Mouse (Mus musculus) limb, embryonic 12.5 days (tissue): ENCODE measurements around the gene Abcb5. TPM values are rescaled to one million over a fixed set of nuclear protein-coding genes. Genes with fewer than 3 reads are reported as not detected.
"Not testable (repeated sequence)": the region's sequence is repeated elsewhere in the genome, so short reads cannot be mapped to it uniquely, and the experiment has no call there.

Experiments
- ATAC-seq: fragments of 200-750 bp; cut with Nextera tagmentation; 2 replicates; pipeline ENCODE4 v1.8.0; 2017; ENCODE audit warnings: low read depth, moderate TSS enrichment; ENCODE audit not compliant: insufficient number of reproducible peaks, insufficient read depth, low FRiP score, low TSS enrichment
- H3K27ac ChIP-seq: fragments of 300-500 bp; sonication (generic); 2 replicates; pipeline ENCODE4 v1.5.1; 2016; ENCODE audit warnings: mild to moderate bottlenecking, moderate library complexity
- H3K27me3 ChIP-seq: fragments of 300-500 bp; sonication (generic); 2 replicates; pipeline ENCODE4 v1.6.1; 2016; ENCODE audit warnings: mild to moderate bottlenecking, moderate library complexity
- H3K36me3 ChIP-seq: fragments of 300-500 bp; sonication (generic); 2 replicates; pipeline ENCODE4 v1.6.1; 2016; ENCODE audit warnings: mild to moderate bottlenecking, moderate library complexity
- H3K4me1 ChIP-seq: fragments of 300-500 bp; sonication (generic); replicated peaks from 2 replicates; pipeline ENCODE4 v1.6.1; 2016
- H3K4me2 ChIP-seq: fragments of 300-500 bp; sonication (generic); 2 replicates; pipeline ENCODE4 v1.6.1; 2016; ENCODE audit warnings: mild to moderate bottlenecking, moderate library complexity
- H3K4me3 ChIP-seq: fragments of 300-500 bp; sonication (generic); replicated peaks from 2 replicates; pipeline ENCODE4 v1.5.1; 2016; ENCODE audit warnings: mild to moderate bottlenecking
- H3K9ac ChIP-seq: fragments of 300-500 bp; sonication (generic); replicated peaks from 2 replicates; pipeline ENCODE4 v1.6.1; 2016; ENCODE audit warnings: mild to moderate bottlenecking, moderate library complexity
- H3K9me3 ChIP-seq: fragments of 300-500 bp; sonication (generic); 2 replicates; pipeline ENCODE4 v1.6.1; 2016; ENCODE audit warnings: mild to moderate bottlenecking, moderate library complexity
- WGBS: fragments of 180-500 bp; shearing (Covaris S2); methylation state at CpG from one replicate; pipeline ENCODE4 v1.1.7; 2016; 5-methylcytosine and 5-hydroxymethylcytosine counted together
- polyA plus RNA-seq: library from polyadenylated mRNA; unstranded; fragments of >200 nt; fragmentation: Nextera tagmentation; extraction: Ambion mirVana; gene quantifications from 2 replicates; pipeline ENCODE4 v1.2.1, GENCODE M21; 2016

The Abcb5 gene
- polyA plus RNA-seq = not detected in 2 replicates

GRCm38 (mm10) chr12:118966321-118966720 lies at the start of gene Abcb5:
Abcb5 (minus strand) TSS chr12:118966421.
- Histone ChIP-seq H3K9ac (no peak within 1 kb of the TSS), H3K4me3 (no peak within 1 kb of the TSS), H3K9me3 (no peaks in the 10 kb centered on the region), H3K36me3 (no peaks in the 10 kb centered on the region), H3K4me2 (no peak within 1 kb of the TSS), H3K27ac (no peak within 1 kb of the TSS), H3K4me1 (no peaks in the 10 kb centered on the region), H3K27me3 (no peaks in the 10 kb centered on the region)
- 89% methylated on average over 4 of the region's 4 CpGs for WGBS
- ATAC-seq = no peak

- ATAC-seq = no peak
- H3K27me3 ChIP-seq = no peaks in the 10 kb centered on the region
Observed at GRCm38 (mm10) chr12:118999230-118999629, 33.0 kb upstream of the Abcb5 start.

GRCm38 (mm10) chr12:118994328-118995166 lies 28.3 kb upstream of the Abcb5 start:
- no peak overlapping the region for H3K9ac ChIP-seq
- H3K4me2 ChIP-seq = no peak overlapping the region
- peaks cover 9% of the 10 kb centered on the region; the same call in 1 of the 2 replicates for H3K9me3 ChIP-seq
- no peaks in the 10 kb centered on the region for H3K27me3 ChIP-seq
- no peaks in the 10 kb centered on the region for H3K4me1 ChIP-seq
- no peak overlapping the region for H3K4me3 ChIP-seq
- no peak overlapping the region for H3K27ac ChIP-seq
- ATAC-seq = no peak
- H3K36me3 ChIP-seq = no peaks in the 10 kb centered on the region
- WGBS = 61% methylated on average over 1 of the region's 1 CpGs

More at GRCm38 (mm10) chr12:118999230-118999629, 33.0 kb upstream of the Abcb5 start:
- WGBS = 86% methylated on average over 2 of the region's 2 CpGs
- Histone ChIP-seq H3K9me3 (no peaks in the 10 kb centered on the region), H3K4me3 (no peak overlapping the region), H3K4me1 (no peaks in the 10 kb centered on the region), H3K27ac (no peak overlapping the region), H3K36me3 (no peaks in the 10 kb centered on the region), H3K9ac (no peak overlapping the region), H3K4me2 (no peak overlapping the region)

GRCm38 (mm10) chr12:118984852-118985251 lies 18.6 kb upstream of the Abcb5 start:
- no peaks in the 10 kb centered on the region for H3K27me3 ChIP-seq
- H3K4me1 ChIP-seq = no peaks in the 10 kb centered on the region
- no peak overlapping the region for H3K9ac ChIP-seq
- 60% methylated on average over 1 of the region's 1 CpGs for WGBS
- no peak overlapping the region for H3K4me2 ChIP-seq
- ATAC-seq = no peak
- no peak overlapping the region for H3K4me3 ChIP-seq
- H3K9me3 ChIP-seq = peaks cover 3% of the 10 kb centered on the region; the same call in 1 of the 2 replicates
- H3K36me3 ChIP-seq = no peaks in the 10 kb centered on the region
- no peak overlapping the region for H3K27ac ChIP-seq

GRCm38 (mm10) chr12:118930386-118931318 lies 35.6 kb downstream of the Abcb5 start:
- Histone ChIP-seq H3K27ac (no peak overlapping the region), H3K4me2 (peak overlapping the region; percentile 43), H3K9me3 (no peaks in the 10 kb centered on the region), H3K36me3 (no peaks in the 10 kb centered on the region), H3K9ac (no peak overlapping the region), H3K4me1 (peaks cover 3% of the 10 kb centered on the region; the same call in 1 of the 2 replicates), H3K4me3 (peak overlapping the region; percentile 19), H3K27me3 (0 out of 2 replicates have a peak, but pooled peaks cover 6% of the 10 kb centered on the region)
- ATAC-seq = peak; percentile 65; the same call in 1 of the 2 replicates
- WGBS = 24% methylated on average over 13 of the region's 13 CpGs

DNA sequence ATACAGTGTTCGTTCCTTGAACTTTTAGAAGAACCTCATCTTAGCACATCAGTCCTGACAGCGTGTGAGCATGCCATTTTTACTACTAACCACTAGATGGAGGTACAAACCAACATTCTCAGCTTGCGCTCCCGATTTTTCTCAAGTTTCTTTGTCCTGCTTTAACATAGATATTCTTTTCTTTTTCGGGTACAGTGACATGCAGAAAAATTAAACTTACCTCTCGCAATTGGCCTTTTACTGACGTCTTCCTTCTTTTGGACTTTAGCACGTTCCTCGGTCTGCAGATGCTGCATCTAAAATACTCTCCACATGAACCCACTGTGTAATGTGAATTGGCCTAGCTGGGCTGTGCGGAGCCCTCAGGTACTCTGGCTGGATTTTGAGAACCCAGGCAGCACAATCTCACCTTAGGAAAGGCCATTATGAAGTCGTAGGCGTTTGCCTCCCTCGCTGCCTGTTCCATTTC lies 39.4 kb downstream of the Abcb5 start:
- 0 out of 2 replicates have a peak, but pooled peaks have one; percentile 57 for ATAC-seq
- WGBS = 19% methylated on average over 13 of the region's 13 CpGs
- 0 out of 2 replicates have a peak, but pooled peaks cover 6% of the 10 kb centered on the region for H3K27me3 ChIP-seq
- H3K36me3 ChIP-seq = no peaks in the 10 kb centered on the region
- H3K4me3 ChIP-seq = 0 out of 2 replicates have a peak overlapping the region, but pooled peaks have one; percentile 19
- H3K9ac ChIP-seq = 0 out of 2 replicates have a peak overlapping the region, but pooled peaks have one; percentile 18
- H3K9me3 ChIP-seq = no peaks in the 10 kb centered on the region
- peaks cover 3% of the 10 kb centered on the region; the same call in 1 of the 2 replicates for H3K4me1 ChIP-seq
- H3K27ac ChIP-seq = no peak overlapping the region
- H3K4me2 ChIP-seq = peak overlapping the region; percentile 43

GRCm38 (mm10) chr12:118923874-118924273 lies 42.3 kb downstream of the Abcb5 start:
- not testable (repeated sequence) for H3K27me3 ChIP-seq, H3K4me3 ChIP-seq, H3K27ac ChIP-seq, ATAC-seq, H3K4me2 ChIP-seq, H3K4me1 ChIP-seq, H3K9me3 ChIP-seq, H3K9ac ChIP-seq, H3K36me3 ChIP-seq
- 50% methylated on average over 1 of the region's 1 CpGs for WGBS

- H3K4me2 ChIP-seq = no peak overlapping the region
- H3K27ac ChIP-seq = no peak overlapping the region
- ATAC-seq = no peak
- H3K4me3 ChIP-seq = no peak overlapping the region
- H3K4me1 ChIP-seq = no peaks in the 10 kb centered on the region
- WGBS = 83% methylated on average over 1 of the region's 1 CpGs
- H3K27me3 ChIP-seq = no peaks in the 10 kb centered on the region
- no peaks in the 10 kb centered on the region for H3K36me3 ChIP-seq
- no peak overlapping the region for H3K9ac ChIP-seq
- no peaks in the 10 kb centered on the region for H3K9me3 ChIP-seq
Observed at GRCm38 (mm10) chr12:118917771-118918170, 48.5 kb downstream of the Abcb5 start.

GRCm38 (mm10) chr12:118910360-118910759 lies 55.9 kb downstream of the Abcb5 start:
- no peak for ATAC-seq

DNA sequence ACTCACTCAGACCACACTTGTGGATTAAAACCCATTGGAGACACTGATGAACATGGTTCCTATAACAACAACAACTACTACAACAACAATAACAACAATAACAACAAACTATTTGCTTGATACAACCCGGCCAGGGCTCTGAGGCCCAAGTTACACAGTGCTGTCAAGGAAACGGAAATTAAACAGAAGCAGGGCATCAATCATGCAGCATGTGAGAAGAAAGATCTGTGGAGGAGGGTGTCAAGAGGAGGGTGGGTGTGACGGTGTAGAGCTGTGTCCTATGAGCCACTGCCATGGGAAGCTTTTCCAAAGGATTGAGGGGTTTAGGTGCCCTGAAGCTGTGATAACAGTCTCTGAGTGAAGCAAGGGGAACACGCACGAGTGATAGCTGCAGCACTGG lies 64.0 kb downstream of the Abcb5 start:
- no peak for ATAC-seq
- 39% methylated on average over 5 of the region's 5 CpGs for WGBS
- Histone ChIP-seq H3K27ac (no peak overlapping the region), H3K27me3 (no peaks in the 10 kb centered on the region), H3K9ac (no peak overlapping the region), H3K36me3 (no peaks in the 10 kb centered on the region), H3K4me1 (no peaks in the 10 kb centered on the region), H3K9me3 (no peaks in the 10 kb centered on the region), H3K4me3 (no peak overlapping the region), H3K4me2 (no peak overlapping the region)

More at GRCm38 (mm10) chr12:118910360-118910759, 55.9 kb downstream of the Abcb5 start:
- H3K4me2 ChIP-seq = no peak overlapping the region
- no peak overlapping the region for H3K9ac ChIP-seq
- H3K27ac ChIP-seq = no peak overlapping the region
- H3K27me3 ChIP-seq = no peaks in the 10 kb centered on the region
- H3K4me1 ChIP-seq = no peaks in the 10 kb centered on the region
- H3K9me3 ChIP-seq = no peaks in the 10 kb centered on the region
- H3K36me3 ChIP-seq = no peaks in the 10 kb centered on the region
- no peak overlapping the region for H3K4me3 ChIP-seq
- 69% methylated on average over 2 of the region's 2 CpGs for WGBS

GRCm38 (mm10) chr12:118887964-118888363 lies 78.3 kb downstream of the Abcb5 start:
- ATAC-seq = no peak
- Histone ChIP-seq H3K36me3 (no peaks in the 10 kb centered on the region), H3K9me3 (no peaks in the 10 kb centered on the region), H3K9ac (no peak overlapping the region), H3K4me2 (no peak overlapping the region), H3K4me3 (no peak overlapping the region), H3K27ac (no peak overlapping the region), H3K27me3 (no peaks in the 10 kb centered on the region), H3K4me1 (no peaks in the 10 kb centered on the region)
- WGBS = 50% methylated on average over 2 of the region's 2 CpGs
